Mouse (Mus musculus): ENCODE measurements around the gene Slc2a9. TPM values are rescaled to one million over a fixed set of nuclear protein-coding genes. Genes with fewer than 3 reads are reported as not detected.
A peak's percentile ranks its signal among the peaks of the same experiment; 100 is the strongest.

Gene Slc2a9
- polyA plus RNA-seq (2015; fragmentation: Nextera tagmentation; extraction: Ambion mirVana): 0.62 and 0.64 TPM in 2 replicates

- H3K4me1 ChIP-seq (ENCODE audit: control insufficient read depth, insufficient read depth, low read length): peaks cover 6% of the 10 kb centered on the region; the same call in 1 of the 2 replicates
- WGBS: 80% methylated on average over 4 of the region's 4 CpGs
Measured at GRCm38 (mm10) chr5:38502992-38503391, at the start of gene Slc2a9. TSS of gene Slc2a9 (minus strand) at chr5:38503143.

DNA sequence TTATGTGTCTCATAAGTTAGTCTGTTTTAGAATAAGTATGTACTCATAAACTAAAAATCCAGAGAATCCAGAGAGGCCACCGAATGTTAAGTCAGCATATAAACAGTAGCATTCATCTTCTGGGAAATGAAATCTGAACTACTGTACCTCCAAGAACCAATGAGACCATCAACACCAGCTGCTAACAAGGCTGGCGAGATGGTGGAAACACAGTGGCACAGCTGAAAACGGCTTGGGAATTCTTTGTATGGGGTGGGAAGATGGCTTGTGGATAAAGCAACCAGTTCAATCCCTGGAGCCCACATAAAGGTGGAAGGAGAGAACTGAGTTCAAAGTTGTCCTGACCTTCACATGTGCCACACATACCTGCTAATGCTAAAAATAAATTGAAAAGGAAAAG is 49.7 kb upstream of the Slc2a9 start:
- H3K4me2 ChIP-seq (ENCODE audit: low read depth, low read length): no peak overlapping the region; the same call in 1 of the 2 replicates
- no peak for ATAC-seq (replicated peaks; ENCODE audit: extremely low read depth, insufficient read depth, low FRiP score)
- H3K4me3 ChIP-seq (ENCODE audit: low read length): no peak overlapping the region
- H3K27ac ChIP-seq (ENCODE audit: low read length): peak overlapping the region; percentile 97
- H3K9ac ChIP-seq (ENCODE audit: low read length): no peak overlapping the region
- peaks cover 49% of the 10 kb centered on the region for H3K36me3 ChIP-seq (ENCODE audit: control insufficient read depth, insufficient read depth)
- no peaks in the 10 kb centered on the region for H3K27me3 ChIP-seq (ENCODE audit: control insufficient read depth, insufficient read depth, low read length)
- WGBS: 73% methylated on average over 3 of the region's 3 CpGs
- H3K4me1 ChIP-seq (ENCODE audit: control insufficient read depth, insufficient read depth, low read length): peaks cover 82% of the 10 kb centered on the region
- no peaks in the 10 kb centered on the region for H3K9me3 ChIP-seq (replicated peaks; ENCODE audit: control insufficient read depth, low read length)

More at GRCm38 (mm10) chr5:38502992-38503391, at the start of gene Slc2a9:
- no peaks in the 10 kb centered on the region for H3K36me3 ChIP-seq (ENCODE audit: control insufficient read depth, insufficient read depth)
- H3K27ac ChIP-seq (ENCODE audit: low read length): no peak within 1 kb of the TSS
- ATAC-seq (replicated peaks; ENCODE audit: extremely low read depth, insufficient read depth, low FRiP score): no peak
- no peak within 1 kb of the TSS for H3K9ac ChIP-seq (ENCODE audit: low read length)
- no peaks in the 10 kb centered on the region for H3K27me3 ChIP-seq (ENCODE audit: control insufficient read depth, insufficient read depth, low read length)
- H3K4me2 ChIP-seq (ENCODE audit: low read depth, low read length): no peak within 1 kb of the TSS
- no peaks in the 10 kb centered on the region for H3K9me3 ChIP-seq (replicated peaks; ENCODE audit: control insufficient read depth, low read length)
- H3K4me3 ChIP-seq (ENCODE audit: low read length): no peak within 1 kb of the TSS

- Histone ChIP-seq H3K4me3 (ENCODE audit: low read length) (no peak overlapping the region), H3K4me1 (ENCODE audit: control insufficient read depth, insufficient read depth, low read length) (peaks cover 86% of the 10 kb centered on the region), H3K27me3 (ENCODE audit: control insufficient read depth, insufficient read depth, low read length) (no peaks in the 10 kb centered on the region), H3K9me3 (replicated peaks; ENCODE audit: control insufficient read depth, low read length) (no peaks in the 10 kb centered on the region), H3K27ac (ENCODE audit: low read length) (peak overlapping the region; percentile 97), H3K36me3 (ENCODE audit: control insufficient read depth, insufficient read depth) (peaks cover 57% of the 10 kb centered on the region), H3K4me2 (ENCODE audit: low read depth, low read length) (peak overlapping the region; percentile 36), H3K9ac (ENCODE audit: low read length) (peak overlapping the region; percentile 62)
- WGBS: 28% methylated on average over 1 of the region's 1 CpGs
- ATAC-seq (replicated peaks; ENCODE audit: extremely low read depth, insufficient read depth, low FRiP score): peak; percentile 30; the same call in 1 of the 2 replicates
Measured at GRCm38 (mm10) chr5:38550221-38550768, 47.4 kb upstream of the Slc2a9 start.

DNA sequence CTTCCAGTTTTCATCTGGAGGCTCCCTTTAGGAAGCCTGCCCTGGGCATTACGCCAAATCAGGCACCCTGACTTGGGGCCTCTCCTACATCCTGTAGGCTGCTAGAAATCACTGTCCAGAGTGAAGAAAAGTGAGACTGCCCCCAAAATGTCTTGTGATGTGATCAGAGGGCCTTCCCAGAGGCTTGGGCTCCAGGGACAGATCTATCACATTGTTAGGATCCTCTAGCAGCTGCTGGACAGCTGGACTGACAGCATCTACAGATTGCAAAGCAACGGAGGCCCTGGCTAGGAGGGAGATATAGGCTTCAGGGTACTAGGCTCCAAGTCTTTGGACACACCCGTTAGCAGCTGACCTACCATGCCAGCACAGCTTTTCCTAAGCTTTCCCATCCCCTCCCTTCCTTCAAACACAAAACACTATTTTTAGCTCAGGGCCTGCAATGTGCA is 46.5 kb upstream of the Slc2a9 start:
- 12% methylated on average over 3 of the region's 3 CpGs for WGBS
- Histone ChIP-seq H3K36me3 (ENCODE audit: control insufficient read depth, insufficient read depth) (peaks cover 61% of the 10 kb centered on the region), H3K9ac (ENCODE audit: low read length) (peak overlapping the region; percentile 62), H3K27me3 (ENCODE audit: control insufficient read depth, insufficient read depth, low read length) (no peaks in the 10 kb centered on the region), H3K9me3 (replicated peaks; ENCODE audit: control insufficient read depth, low read length) (no peaks in the 10 kb centered on the region), H3K4me2 (ENCODE audit: low read depth, low read length) (peak overlapping the region; percentile 36), H3K4me3 (ENCODE audit: low read length) (peak overlapping the region; percentile 1; the same call in 1 of the 2 replicates), H3K27ac (ENCODE audit: low read length) (peak overlapping the region; percentile 97), H3K4me1 (ENCODE audit: control insufficient read depth, insufficient read depth, low read length) (peaks cover 87% of the 10 kb centered on the region)
- ATAC-seq (replicated peaks; ENCODE audit: extremely low read depth, insufficient read depth, low FRiP score): peak; percentile 59

DNA sequence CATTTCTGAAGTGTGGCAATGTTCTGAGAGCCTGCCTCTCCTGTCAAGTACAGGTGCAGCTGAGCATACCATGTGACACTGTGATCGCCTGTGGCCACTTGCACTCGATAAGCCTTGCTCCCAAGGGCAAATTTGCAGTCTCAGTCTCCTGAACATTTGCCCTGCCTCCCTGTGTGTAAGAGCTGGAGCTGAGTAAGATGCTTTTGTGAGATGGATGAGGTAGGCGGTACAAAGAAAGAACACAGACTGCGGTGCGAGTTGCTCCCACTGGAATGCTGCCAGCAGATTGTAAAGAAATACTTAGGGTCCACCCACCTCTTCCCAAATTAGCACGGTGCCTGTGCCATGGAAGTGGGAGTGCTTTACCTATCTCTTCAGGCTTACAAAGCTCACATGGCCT is 44.4 kb upstream of the Slc2a9 start:
- Histone ChIP-seq H3K9me3 (replicated peaks; ENCODE audit: control insufficient read depth, low read length) (no peaks in the 10 kb centered on the region), H3K27me3 (ENCODE audit: control insufficient read depth, insufficient read depth, low read length) (no peaks in the 10 kb centered on the region), H3K4me2 (ENCODE audit: low read depth, low read length) (peak overlapping the region; percentile 21; the same call in 1 of the 2 replicates), H3K4me1 (ENCODE audit: control insufficient read depth, insufficient read depth, low read length) (peaks cover 79% of the 10 kb centered on the region), H3K27ac (ENCODE audit: low read length) (peak overlapping the region; percentile 97), H3K36me3 (ENCODE audit: control insufficient read depth, insufficient read depth) (peaks cover 75% of the 10 kb centered on the region), H3K9ac (ENCODE audit: low read length) (0 out of 2 replicates have a peak overlapping the region, but pooled peaks have one; percentile 25), H3K4me3 (ENCODE audit: low read length) (no peak overlapping the region)
- WGBS: 22% methylated on average over 6 of the region's 6 CpGs
- peak; percentile 63 for ATAC-seq (replicated peaks; ENCODE audit: extremely low read depth, insufficient read depth, low FRiP score)

DNA sequence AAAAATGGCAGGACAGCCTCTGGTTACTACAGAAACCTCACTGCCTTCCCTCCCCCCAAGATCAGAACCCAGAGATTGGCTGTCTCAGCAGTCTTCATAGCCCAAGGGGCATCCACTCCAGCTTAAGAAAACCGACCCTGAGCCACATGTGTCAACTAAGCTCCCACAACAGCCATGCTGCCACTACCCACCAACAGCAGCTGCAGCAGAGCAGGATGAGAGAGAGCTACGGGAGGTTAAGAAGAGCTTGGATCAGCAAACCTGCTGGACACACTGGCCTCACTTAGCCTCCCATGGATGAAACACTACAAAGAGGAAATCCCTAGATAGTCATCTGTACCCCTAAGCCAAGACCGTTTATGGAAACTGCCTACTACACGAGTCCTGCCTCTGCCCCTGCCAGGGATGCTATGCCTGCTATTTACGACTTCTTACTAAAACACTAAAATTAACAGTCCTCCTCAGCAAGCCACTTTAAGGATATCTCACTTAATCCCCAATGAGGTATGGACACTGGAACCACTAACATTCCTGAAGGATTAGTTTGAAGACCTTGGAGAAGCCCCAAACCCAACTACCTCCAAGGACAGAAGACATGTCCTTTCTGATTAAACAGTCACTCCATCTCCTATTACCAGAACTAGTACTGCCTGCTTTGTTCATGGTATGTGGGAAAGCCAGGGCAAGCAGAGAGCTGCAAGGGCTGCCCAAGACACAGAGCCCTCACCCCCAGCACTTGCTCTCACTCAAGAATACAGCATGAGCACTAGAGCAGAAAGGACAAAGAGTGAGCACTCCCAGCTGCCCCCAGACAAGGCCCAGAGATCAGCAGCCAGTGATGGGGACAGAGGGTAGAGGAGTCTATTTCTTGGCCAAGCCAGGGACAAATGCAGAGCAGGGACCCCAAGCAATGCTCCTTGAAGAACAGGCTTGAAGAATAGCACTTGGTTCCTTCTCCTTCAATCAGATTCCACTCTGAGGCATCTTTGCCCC is 41.8 kb upstream of the Slc2a9 start:
- Histone ChIP-seq H3K4me1 (ENCODE audit: control insufficient read depth, insufficient read depth, low read length) (peaks cover 63% of the 10 kb centered on the region), H3K27ac (ENCODE audit: low read length) (peak overlapping the region; percentile 22; the same call in 1 of the 2 replicates), H3K9ac (ENCODE audit: low read length) (no peak overlapping the region), H3K27me3 (ENCODE audit: control insufficient read depth, insufficient read depth, low read length) (no peaks in the 10 kb centered on the region), H3K4me3 (ENCODE audit: low read length) (no peak overlapping the region), H3K9me3 (replicated peaks; ENCODE audit: control insufficient read depth, low read length) (no peaks in the 10 kb centered on the region), H3K4me2 (ENCODE audit: low read depth, low read length) (no peak overlapping the region), H3K36me3 (ENCODE audit: control insufficient read depth, insufficient read depth) (peaks cover 90% of the 10 kb centered on the region)
- WGBS: 56% methylated on average over 5 of the region's 5 CpGs
- ATAC-seq (replicated peaks; ENCODE audit: extremely low read depth, insufficient read depth, low FRiP score): no peak

GRCm38 (mm10) chr5:38543496-38544217 is 40.7 kb upstream of the Slc2a9 start:
- Histone ChIP-seq H3K9me3 (replicated peaks; ENCODE audit: control insufficient read depth, low read length) (no peaks in the 10 kb centered on the region), H3K27me3 (ENCODE audit: control insufficient read depth, insufficient read depth, low read length) (no peaks in the 10 kb centered on the region), H3K4me3 (ENCODE audit: low read length) (no peak overlapping the region), H3K4me2 (ENCODE audit: low read depth, low read length) (no peak overlapping the region), H3K27ac (ENCODE audit: low read length) (no peak overlapping the region; the same call in 1 of the 2 replicates), H3K4me1 (ENCODE audit: control insufficient read depth, insufficient read depth, low read length) (peaks cover 52% of the 10 kb centered on the region), H3K36me3 (ENCODE audit: control insufficient read depth, insufficient read depth) (peaks cover 94% of the 10 kb centered on the region), H3K9ac (ENCODE audit: low read length) (no peak overlapping the region)
- 88% methylated on average over 4 of the region's 4 CpGs for WGBS
- no peak for ATAC-seq (replicated peaks; ENCODE audit: extremely low read depth, insufficient read depth, low FRiP score)

DNA sequence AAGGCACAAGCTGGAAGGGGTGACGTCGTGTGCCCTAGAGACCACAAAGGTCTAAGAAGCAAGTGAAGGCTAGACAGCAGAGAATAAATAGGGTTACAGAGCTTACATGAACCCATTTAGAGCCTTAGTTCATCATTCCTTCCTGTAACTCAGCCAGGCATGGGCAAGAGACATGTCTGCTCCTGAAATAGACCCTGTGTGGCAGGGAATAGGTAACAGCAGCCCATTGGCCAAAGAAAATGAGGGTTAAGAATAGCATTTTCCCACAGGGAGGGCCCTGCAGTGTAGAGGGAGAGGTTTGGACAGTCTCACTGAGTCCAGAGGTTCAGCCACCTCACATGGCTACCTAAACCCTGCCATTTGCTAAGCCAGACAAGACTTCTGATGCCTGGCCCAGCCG is 38.8 kb upstream of the Slc2a9 start:
- Histone ChIP-seq H3K4me1 (ENCODE audit: control insufficient read depth, insufficient read depth, low read length) (peaks cover 35% of the 10 kb centered on the region), H3K4me2 (ENCODE audit: low read depth, low read length) (no peak overlapping the region), H3K4me3 (ENCODE audit: low read length) (no peak overlapping the region), H3K9me3 (replicated peaks; ENCODE audit: control insufficient read depth, low read length) (no peaks in the 10 kb centered on the region), H3K9ac (ENCODE audit: low read length) (no peak overlapping the region), H3K27me3 (ENCODE audit: control insufficient read depth, insufficient read depth, low read length) (no peaks in the 10 kb centered on the region), H3K27ac (ENCODE audit: low read length) (peak overlapping the region; percentile 69), H3K36me3 (ENCODE audit: control insufficient read depth, insufficient read depth) (peaks cover 97% of the 10 kb centered on the region)
- ATAC-seq (replicated peaks; ENCODE audit: extremely low read depth, insufficient read depth, low FRiP score): peak; percentile 71
- 72% methylated on average over 3 of the region's 3 CpGs for WGBS

Data from heart, embryonic 16.5 days (tissue).